Mouse (Mus musculus) adrenal gland, postnatal 0 days (tissue): ENCODE results near the gene Adgrf4. TPM values are rescaled to one million over a fixed set of nuclear protein-coding genes. Genes with fewer than 3 reads are reported as not detected.

ENCODE experiments used
- polyA plus RNA-seq: library from polyadenylated mRNA; unstranded; fragments of >200 nt; fragmentation: Nextera tagmentation; extraction: Ambion mirVana; gene quantifications from 2 replicates; pipeline ENCODE4 v1.2.1, GENCODE M21; 2015

Adgrf4 gene
- polyA plus RNA-seq, result 0.17 TPM in 1 of 2 replicates, not detected in the other

GRCm38 (mm10) chr17:42692136-42692535, at the start of gene Adgrf4:
Gene Adgrf4, minus strand, starts transcription at chr17:42692284.

DNA sequence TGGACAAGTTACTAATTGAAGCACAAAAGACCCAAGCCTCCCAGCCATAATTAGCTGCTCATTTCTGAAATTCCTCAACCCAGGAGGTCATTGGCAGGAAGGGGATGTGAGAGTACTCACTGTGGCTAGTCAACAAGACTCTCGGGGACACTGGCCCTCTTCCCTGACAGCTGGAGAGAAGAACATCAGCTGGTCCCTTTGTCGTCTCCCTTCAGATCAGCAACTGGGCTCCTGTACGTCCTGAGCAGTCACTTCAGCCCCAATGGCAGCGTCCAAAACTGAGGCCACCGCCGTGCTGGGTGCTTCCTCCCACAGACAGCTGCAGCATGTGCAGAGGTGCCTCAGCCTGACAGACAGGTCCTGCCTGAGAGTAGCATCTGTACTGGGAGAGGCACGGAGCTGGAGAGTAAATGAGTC, 49.7 kb upstream of the Adgrf4 start, which contains the start of gene Adgrf2:
TSS of gene Adgrf2 (minus strand) at position 379 of the 417 bp plus-strand sequence.

GRCm38 (mm10) chr17:42611295-42611694, 80.8 kb downstream of the Adgrf4 start, which contains the start of gene Opn5:
Gene Opn5, minus strand, starts transcription at chr17:42611395.

Other genes starting within 250 kb of the Adgrf4 start
- not detected in 2 replicates for gene Opn5, start 80.9 kb downstream of the Adgrf4 start, polyA plus RNA-seq
- not detected in 2 replicates for gene Adgrf2, start 49.9 kb upstream of the Adgrf4 start, polyA plus RNA-seq
- gene Cd2ap, start 184.4 kb upstream of the Adgrf4 start, polyA plus RNA-seq, result 23.4 and 31.8 TPM in 2 replicates